Mouse (Mus musculus) adrenal gland, postnatal 4 days (tissue): ENCODE results near the gene Gpr62. TPM values are rescaled to one million over a fixed set of nuclear protein-coding genes. Genes with fewer than 3 reads are reported as not detected.

Source experiments
- DNase-seq, 2 experiments: peaks; one replicate each; pipeline ENCODE4 v3.0.0; 2021 to 2022; ENCODE audit warnings: low spot score in 2 of 2, mixed read lengths in 2 of 2
- total RNA-seq, 2 experiments: library from RNA; stranded (reverse); gene quantifications; 2 replicates each; pipeline ENCODE4 v1.2.3; 2021

The Gpr62 gene
- total RNA-seq, 2 experiments from 2014 or later, result 0.40 to 0.67 TPM

DNA sequence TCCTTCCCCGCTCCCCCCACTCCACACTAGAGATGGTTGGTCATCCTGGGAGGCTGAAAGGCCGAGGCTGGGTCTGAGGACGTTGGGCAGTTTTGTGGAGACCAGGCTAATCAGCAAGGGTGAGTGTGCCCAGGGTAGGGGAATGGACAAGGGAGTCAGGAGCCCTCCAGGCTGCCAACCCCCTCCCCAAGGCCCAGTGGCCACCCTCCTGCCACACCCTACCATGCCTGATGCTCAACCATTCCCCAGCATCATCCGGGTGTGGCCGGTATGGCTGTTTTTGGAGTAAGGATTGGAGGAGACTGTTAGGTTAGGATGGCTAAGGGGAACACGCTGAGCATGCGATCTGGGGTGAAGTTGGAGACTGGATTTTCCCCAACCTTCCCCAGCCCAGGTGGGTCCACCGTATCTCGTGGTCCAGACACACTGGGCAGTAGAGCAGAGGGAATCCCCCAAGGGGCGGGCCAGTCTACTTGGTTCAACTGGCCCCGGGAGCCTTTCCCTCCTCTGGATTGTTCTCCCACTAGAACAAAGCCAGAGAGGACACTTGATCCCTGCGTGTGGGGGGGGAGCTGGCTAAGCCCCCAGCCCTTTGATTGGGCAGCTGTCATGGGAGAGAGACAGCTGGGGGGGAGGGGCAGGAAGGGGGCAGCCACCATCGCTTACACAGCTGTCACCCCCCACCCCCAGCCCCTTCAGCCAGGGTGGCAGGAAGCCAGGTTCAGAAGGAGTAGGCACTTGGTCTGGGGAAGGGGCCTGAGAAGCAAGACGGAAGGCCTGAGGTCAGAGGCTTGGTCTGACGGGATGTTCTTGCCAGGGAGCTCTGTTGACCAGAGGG, 9.2 kb downstream of the Gpr62 start:
- DNase-seq, result no peak

DNA sequence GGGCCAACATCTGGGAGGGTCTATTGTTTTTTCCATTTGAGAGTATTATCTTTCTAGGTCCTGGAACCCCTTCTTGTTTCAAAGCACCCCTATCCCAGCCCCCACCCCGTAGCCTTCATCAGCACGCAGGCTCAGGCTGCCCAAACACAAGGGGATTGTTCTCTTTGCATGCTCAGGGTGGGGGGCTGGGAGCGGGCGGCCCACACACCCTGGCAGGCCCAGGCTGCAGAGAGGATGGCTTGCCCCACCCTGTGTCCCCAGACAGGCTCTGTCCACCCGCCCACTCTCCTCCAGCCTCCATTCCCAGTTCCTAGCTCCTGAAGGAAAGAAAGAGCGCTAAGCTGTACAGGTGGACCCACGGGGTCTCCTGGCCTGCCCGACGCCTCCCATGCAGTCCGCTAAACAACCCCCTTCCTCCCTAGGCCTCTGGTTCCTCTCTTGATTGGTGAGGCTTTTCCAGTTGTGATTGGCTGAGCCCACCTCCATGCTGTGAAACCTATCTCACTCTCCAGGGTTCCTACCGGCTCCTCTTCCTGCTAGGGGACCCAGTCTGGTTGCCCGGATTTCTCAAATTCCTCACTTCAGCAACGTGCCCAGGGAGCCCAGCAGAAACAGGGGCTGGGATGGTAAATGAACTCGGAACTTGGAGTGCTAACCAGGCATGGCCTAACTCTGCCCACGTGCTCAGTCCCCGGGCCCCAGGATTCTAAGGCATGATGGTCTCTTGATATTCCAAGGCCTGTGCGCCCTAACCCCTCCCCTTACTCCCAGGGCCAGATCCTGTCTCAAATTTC, 10.7 kb downstream of the Gpr62 start:
- no peak for DNase-seq

DNA sequence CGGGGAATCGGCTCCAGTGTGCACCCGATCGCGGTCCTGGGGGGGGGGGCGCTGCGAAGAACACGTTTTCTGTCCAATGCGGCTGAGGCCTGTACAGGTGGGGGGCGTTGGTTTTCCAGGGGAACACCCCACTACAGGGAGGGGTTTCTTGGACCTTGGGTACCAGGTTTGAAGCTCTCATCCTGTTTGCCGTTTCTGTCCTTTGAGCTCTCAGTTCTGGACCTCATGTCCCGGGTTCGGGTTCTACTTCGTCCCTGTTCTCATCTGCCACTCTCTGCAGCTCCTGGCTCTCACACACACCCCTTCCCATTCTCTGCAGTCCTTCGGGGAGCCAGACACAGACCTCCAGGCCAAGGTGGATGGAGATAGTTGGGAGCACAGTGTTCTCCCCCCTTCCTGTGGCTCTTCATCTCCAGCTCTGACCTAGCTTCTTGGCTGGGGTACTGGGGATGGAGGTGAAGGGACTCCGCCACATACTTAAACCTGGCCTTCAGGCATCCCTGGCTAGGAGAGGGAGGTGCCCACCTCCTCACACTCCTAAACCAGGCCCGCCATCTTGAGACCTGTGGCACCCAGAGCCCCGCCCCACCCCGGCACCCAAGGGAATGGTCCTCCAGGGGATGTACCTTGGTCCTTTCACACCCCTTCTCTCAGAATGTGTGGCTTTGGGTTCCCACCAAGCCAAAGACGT, 11.5 kb downstream of the Gpr62 start:
- DNase-seq, result no peak

DNA sequence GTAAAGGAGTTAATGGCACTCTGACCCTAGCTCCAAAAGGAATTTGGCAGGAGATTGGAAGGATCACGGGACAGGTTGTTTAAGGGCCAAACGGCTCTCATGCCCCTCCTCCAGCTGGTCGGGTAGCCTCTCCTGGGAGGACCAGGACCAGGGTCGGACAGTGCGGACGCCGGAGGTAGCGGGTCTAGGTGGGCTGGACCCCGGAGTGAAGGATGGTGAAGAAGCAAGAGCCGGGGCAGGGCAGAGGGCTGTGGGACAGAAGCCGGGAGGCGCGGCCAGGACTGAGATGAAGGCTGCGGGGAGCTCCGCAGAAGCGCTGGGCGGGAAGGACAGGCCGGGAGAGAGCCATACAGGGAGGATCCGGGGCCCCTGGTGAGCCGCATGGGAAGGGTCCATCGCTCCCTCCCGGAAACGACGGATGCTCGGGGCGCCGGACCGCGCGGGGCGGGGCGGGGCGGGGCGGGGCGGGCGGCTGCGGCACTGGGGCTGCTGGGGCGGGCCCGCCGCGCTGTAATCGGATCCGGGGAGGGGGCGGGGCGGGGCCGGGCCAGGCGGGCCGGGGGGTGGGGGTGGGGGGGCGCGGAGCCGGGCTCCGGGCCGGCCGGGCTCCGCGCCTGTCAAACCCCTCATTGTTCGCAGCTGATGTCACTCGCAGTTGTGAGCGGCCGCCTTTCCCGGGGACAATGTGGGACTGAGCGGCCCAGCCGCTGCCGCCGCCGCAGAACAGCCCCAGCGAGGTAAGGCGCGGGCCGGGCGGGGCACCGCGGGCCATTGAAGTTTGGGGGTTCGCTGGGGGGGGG, 12.3 kb downstream of the Gpr62 start, which contains the start of gene Pcbp4:
Pcbp4 (plus strand) TSS at position 21 of the 800 bp plus-strand sequence.
- DNase-seq, result no peak

DNA sequence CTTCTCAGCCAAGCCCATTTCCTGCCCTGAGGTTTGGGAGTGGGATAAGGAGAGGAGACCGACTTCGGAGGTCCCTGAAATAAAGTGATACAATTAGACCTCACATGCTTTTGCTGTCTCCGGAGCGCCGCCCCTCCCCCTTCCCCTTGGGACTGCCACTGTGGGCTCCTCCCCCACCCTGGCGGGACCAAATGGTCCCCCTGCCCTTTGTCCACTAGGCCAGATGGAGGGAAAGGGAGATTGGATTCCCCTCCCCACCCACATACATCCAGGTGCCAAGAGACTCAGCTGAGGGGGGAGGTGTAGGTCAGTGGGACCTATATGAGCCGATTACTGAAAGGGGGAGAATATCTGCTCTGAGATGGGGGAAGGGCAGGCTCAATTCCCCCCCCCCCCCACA, 12.9 kb downstream of the Gpr62 start:
- no peak for DNase-seq

DNA sequence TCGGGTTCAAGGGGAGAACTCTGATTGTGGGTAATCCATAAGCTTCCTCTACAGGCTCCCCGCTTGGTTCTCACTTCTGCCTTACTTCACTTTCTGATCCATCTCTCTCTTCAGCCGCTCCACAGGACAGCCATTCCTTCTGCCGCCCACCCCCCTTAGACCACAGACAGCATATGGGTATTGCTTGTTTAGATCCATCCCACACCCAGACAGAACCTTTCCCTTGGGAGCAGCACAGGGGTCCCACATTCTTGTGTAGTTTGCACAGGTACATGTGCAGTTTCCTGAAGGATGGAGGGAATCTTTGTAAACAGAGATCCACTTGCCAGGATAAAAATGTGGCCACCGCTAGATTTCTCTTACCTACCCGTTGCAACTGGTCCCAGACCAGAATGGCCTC, 13.4 kb downstream of the Gpr62 start:
- DNase-seq, result no peak

DNA sequence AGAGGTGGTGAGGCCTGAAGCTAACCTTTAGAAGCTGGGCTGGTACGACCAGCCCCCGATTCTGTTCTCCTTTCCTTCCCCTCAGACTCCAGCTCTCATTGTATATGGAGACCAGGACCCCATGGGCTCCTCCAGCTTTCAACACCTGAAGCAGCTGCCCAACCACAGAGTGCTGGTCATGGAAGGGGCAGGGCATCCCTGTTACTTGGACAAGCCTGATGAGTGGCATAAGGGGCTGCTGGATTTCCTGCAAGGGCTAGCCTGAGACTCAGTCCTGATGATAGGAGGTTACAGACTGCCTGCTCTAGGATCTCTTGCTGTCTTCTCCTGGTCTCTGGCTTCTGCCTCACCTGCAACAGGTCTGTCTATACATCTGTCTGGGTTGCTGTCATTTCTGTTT, 13.8 kb downstream of the Gpr62 start:
- DNase-seq, result no peak

DNA sequence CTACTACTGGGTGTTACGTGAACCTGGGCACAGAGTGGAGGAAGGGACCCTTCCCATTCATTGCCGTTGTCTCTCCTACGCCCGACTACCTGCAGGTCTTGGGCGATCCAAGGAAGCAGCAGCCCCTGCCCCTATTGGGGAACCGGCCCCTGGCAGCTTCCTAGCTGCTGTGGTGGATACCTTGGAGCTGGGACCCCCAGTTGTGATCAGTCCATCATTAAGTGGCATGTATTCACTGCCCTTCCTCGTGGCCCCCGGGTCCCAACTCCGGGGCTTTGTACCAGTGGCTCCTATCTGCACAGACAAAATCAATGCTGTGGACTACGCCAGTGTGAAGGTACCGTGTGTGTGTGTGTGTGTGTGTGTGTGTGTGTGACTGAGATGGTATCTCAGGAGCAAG, 14.4 kb downstream of the Gpr62 start:
- no peak for DNase-seq

DNA sequence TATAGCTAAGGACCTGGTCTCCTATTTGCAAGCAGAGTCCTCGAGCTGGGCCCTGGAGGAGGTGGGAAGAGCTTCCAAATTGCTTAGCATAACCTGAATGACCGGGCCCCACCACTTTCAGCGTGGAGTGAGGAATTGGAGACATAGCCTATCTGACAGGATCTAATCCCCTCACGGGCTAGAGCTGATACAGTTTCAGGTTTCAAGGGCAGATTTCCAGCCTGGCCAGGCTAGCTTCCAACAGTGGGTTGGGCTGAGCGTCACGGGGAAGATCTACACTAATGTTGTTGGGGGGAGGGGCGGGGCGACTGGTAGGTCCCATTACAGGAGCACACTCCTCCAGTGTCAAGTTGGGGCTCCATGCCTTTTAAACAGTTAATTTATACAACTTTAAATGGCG, 15.1 kb downstream of the Gpr62 start:
- DNase-seq, result no peak

DNA sequence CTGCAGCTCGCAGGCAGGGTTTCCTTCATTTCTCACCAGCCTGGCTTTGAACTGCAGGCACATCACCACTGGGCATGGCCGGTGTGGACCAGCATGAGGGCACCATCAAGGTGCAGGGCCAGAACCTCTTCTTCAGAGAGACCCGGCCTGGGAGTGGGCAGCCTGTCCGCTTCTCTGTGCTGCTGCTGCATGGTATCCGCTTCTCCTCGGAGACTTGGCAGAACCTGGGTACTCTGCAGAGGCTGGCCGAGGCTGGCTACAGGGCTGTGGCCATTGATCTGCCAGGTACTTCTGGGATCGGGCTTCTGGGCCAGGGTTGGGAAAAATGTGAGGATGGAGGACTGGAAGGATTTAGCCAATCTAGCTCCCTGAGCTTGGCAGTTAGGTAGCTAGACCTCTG, 15.8 kb downstream of the Gpr62 start:
- no peak for DNase-seq

DNA sequence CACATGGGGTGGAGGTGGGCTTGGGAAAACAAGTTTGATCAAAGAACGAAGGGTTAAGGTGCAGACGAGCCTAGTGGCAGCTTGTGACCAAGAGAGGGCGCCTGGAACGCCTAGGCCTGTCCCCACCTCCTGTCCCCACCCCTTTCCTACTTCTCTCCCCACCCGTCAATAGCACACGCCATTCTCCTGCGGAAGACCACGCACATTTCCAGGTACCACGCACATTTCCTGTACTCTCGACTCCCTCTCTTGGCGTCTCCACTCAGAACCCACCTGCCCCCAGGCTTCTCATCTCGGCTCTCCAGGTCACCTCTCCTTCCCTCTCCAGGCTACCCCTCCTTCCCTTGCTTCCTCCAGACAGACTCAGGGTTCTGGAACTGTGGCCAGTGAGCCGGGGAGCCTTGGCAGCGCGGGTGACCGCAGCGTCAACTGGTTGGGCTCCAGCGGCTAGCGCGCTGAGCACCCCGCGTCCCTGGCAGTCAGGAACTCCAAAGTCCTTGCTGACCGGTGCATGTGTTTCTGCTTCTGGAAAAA, 17.2 kb downstream of the Gpr62 start:
- DNase-seq, result peak in 1 of 2 experiments; percentile 42

DNA sequence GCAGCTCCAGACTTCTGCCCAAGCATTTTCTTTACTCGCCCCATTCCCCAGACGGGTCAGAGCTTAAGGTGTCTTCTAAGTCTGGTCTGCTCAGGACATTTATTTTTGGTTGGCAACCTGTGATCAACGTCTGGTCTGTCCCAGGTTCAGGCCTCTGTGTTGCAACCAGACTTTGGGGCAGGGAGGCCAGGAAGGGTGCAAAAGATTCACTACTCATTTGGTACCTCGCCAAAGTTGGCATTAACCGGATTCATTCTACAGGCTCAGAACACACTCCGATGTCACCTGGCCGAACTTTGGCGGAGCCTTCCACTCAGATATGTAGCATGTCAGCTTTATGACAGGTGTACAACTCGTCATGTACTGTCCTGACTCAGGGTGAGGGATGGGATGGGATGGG, 17.8 kb downstream of the Gpr62 start:
- no peak for DNase-seq

DNA sequence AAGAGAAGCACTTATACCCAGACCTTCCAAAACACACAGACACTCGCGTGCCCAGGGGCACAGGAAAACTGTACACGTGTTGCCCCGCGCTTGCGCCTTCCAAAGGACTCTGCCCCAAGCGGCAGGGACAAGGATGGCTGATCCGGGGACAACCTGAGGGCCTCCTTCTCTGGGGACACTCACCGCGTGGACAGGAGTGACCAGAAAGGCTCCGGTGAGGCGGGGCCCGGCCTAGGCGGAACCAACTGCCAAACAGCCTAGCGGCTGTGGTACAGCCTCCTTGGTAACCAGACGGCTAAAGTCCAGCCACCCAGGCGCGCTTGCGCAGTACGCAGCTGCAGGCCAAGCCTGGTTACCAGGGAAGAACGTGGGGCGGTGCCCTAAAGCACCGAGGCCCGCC, 18.4 kb downstream of the Gpr62 start, which contains the start of the genes Abhd14b and Abhd14a:
Abhd14b (plus strand) TSS at position 112 of the 400 bp plus-strand sequence.
Abhd14a (minus strand) TSS at position 331 of the 400 bp plus-strand sequence.
- peak; percentile 77 to 88 for DNase-seq

DNA sequence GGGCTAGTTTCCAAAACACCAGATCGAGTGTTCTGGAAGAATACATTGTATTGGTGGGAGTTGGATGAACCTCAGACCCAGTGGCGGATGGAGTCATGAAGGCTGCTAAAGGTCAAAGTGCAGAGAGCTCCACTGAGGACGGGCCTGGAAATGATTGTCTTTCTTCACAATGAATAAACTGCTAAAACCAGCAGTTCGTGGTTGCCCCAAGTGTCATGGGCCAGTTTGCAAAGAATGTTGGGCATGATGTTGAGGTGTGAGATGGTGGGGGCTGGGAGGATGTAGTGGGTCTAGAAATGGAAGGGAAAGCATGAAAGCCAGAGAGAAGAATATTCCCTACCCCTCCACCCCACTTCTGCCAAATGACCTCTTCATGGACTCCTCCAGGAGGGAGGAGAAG, 20.9 kb downstream of the Gpr62 start:
- no peak for DNase-seq

DNA sequence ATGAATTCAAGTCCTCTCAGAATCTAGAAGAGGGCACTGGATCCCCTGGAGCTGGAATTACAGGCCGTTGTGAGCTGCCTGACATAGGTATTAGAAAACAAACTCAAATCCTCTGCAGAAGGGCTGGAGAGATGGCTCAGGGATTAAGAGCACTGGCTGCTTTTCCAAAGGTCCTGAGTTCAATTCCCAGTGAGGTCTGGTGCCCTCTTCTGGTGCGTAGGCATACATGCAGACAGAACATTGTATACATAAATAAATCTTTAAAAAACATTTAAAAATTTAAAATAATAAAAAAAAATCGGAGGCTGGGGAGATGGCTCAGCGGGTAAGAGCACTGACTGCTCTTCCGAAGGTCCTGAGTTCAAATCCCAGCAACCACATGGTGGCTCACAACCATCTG, 23.1 kb downstream of the Gpr62 start:
- DNase-seq, result no peak

DNA sequence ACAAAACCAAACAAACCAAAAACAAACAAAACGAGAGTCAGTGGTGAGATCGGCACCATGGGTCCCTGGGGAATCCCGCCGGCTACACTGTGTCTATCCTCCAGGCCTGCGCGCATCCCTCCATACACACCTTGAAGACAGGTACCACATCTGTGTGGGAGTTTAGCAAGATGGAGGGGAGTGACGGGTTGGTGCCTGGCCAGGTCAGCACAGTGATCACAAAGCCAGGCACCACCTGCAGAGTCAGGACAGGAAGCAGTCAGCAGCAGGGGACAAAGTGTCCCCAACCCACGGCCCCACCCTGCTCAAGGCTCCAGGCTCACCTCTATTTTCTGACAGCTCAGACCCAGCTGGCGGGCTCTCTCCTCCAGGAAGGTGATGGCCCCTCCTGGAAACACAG, 29.2 kb downstream of the Gpr62 start:
- no peak for DNase-seq

DNA sequence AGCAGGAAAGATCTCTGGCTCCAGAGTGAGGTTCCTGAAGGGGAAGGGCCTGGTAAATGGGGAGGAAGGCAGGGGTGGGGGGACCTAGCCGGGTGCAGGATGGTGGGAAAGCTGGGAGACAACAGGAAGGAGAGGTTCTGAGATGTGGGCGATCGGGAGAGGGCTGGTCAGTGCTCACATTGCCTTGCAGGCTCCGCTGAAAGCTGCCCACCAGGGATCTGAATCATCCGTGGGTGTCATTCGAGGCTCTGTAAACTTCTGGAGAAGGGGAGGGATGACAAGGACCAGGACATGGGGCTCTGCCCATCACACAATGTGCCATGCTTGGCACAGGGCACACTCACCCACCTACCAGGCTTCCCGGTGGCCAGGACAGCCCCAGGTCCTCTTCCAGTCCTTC, 32.3 kb downstream of the Gpr62 start:
- no peak for DNase-seq

DNA sequence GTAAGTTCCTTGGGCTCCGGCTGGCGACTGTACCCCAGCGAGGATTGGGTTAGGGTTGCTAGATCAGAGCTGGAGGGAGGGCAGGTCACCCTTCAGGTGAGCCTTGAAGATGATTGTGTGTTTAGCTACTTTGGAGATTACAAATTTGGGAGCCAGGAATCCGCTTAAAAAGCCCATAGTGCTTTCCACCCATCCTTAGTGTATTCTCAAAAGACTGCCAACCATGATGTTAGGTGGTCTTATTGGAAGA, 35.8 kb downstream of the Gpr62 start:
- no peak for DNase-seq

DNA sequence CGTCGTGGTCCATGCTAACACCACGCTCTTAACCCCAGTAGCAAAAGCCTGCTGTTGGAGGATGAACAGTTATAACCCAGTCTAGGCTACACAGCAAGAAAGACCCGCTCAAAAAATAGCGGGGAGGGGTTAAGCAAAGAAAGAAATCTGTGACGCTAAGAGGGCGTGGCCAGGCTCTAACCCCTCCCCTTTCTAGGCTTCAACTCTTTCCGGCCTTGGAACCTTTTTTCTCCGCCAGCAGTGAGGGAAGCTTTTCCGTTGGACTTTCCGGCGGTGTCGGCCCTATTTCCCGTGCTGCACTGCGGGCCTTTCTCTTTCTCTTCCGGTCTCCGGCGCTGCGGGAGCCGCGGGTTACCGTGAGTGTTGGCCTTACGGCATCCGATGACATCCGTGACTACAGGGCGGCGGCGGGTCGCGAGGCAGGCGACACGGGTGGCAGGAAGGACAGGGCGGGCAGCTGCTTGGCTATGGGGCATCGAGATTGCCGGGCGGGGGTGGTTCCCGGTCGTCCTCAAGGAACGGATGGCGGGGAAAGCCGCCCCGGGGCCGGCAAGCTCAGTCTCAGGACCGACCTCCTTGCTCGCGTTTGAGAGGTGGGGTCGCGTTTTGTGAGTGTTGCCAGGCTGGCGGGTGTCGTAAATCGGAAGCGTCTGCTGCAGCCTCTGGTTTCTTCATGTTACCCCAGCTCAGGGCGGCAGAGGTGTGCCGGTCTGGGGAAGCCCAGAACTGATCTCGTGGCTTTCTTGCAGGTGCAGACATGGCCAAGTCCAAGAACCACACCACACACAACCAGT, 36.3 kb downstream of the Gpr62 start, which contains the start of gene Rpl29:
Rpl29 (plus strand) TSS at position 234 of the 794 bp plus-strand sequence.
- peak; percentile 73 to 89 for DNase-seq

DNA sequence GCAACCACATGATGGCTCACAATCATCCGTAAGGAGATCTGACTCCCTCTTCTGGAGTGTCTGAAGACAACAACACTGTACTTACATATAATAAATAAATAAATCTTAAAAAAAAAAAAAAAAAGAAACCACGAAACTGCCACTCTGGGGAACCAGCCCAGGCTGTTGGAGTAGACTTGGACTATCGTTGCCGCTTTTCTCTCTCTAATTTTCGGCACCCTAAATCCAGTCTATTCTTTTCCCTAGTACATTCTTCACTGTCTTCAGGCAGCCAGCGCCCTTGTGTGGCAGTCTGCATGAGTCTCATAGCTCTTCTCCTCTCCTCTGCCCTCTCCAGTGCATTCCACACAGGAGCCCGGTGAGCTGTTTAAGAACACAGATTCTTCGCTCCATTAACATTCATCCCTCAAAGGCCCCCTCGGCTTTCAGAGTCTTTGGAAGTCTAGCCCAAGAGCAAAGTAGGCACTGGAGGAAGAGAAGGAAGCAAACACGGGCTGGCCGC, 37.0 kb downstream of the Gpr62 start:
- DNase-seq, result no peak
